Mouse (Mus musculus): ENCODE results near the gene Srd5a2. TPM values are rescaled to one million over a fixed set of nuclear protein-coding genes. Genes with fewer than 3 reads are reported as not detected.
A peak's percentile ranks its signal among the peaks of the same experiment; 100 is the strongest.
"Not testable (repeated sequence)": the region's sequence is repeated elsewhere in the genome, so short reads cannot be mapped to it uniquely, and the experiment has no call there.

The Srd5a2 gene
- total RNA-seq (2014; rRNA removed) = 0.11 and 0.58 TPM in 2 replicates
- not detected in 2 replicates for polyA plus RNA-seq (2015; fragmentation: Nextera tagmentation; extraction: Ambion mirVana)

- H3K27ac ChIP-seq = no peak within 1 kb of the TSS
- H3K4me2 ChIP-seq (ENCODE audit: low read depth, low read length) = peak within 1 kb of the TSS; percentile 52
- peak within 1 kb of the TSS; percentile 31 for H3K4me3 ChIP-seq (ENCODE audit: low read length)
- WGBS = 1% methylated on average over 45 of the region's 45 CpGs
- DNase-seq (ENCODE audit: low spot score) (no peak), ATAC-seq (0 out of 2 replicates have a peak, but pooled peaks have one; percentile 27)
- no peak for TF ChIP-seq CTCF (IDR thresholded peaks at IDR 0.05; ENCODE audit: low read depth)
- no peaks in the 10 kb centered on the region for H3K9me3 ChIP-seq (ENCODE audit: low read length)
- H3K36me3 ChIP-seq (ENCODE audit: insufficient read depth, low read length) = no peaks in the 10 kb centered on the region
- peaks cover 29% of the 10 kb centered on the region for H3K27me3 ChIP-seq (ENCODE audit: insufficient read depth, low read length)
- no peak within 1 kb of the TSS for H3K9ac ChIP-seq (replicated peaks; ENCODE audit: low read length)
- no peaks in the 10 kb centered on the region for H3K4me1 ChIP-seq (ENCODE audit: insufficient read depth, low read length)
Measured at GRCm38 (mm10) chr17:74047210-74048082, at the start of gene Srd5a2. Gene Srd5a2 (minus strand): TSS chr17:74047916.

DNA sequence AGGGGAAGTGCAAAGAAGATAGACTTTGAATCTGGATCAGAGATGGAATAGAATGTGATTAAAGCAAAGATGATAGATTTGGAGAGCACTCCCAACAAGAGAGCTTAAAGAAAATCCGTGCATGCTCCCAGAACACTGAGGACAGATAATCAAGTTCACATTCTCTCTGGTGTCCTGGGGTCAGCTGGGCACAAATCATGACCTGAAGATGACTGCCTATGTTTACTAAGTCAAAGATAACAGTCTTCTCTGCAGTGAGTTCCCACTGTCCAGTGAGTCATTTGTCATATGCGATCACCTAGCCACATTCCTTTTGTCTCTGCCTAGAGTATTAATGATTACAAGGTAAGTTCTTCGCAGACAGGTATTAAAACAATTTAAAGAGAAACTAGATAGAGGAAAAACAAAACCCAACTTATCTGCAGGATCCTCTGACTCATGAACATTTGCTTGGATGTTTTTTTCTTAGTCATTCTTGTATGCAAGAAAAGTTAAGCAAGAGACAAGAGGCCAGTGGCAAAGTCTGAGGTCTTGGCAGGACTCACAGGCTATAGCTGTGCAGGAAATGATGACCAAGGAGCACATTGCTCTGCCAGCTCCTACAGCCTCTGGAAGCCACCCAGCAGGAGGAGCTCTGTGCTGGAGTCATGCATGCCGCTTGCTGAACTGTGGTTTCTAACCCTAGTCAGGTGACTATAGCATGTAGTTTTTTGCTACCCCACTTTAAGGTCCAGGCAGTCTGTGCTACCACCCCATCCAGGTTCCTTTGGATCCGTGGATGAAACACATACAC, 41.4 kb upstream of the Srd5a2 start:
- Histone ChIP-seq H3K27ac (no peak overlapping the region), H3K4me1 (ENCODE audit: insufficient read depth, low read length) (no peaks in the 10 kb centered on the region), H3K36me3 (ENCODE audit: insufficient read depth, low read length) (no peaks in the 10 kb centered on the region), H3K9me3 (ENCODE audit: low read length) (no peaks in the 10 kb centered on the region), H3K4me3 (ENCODE audit: low read length) (no peak overlapping the region), H3K27me3 (ENCODE audit: insufficient read depth, low read length) (no peaks in the 10 kb centered on the region), H3K4me2 (ENCODE audit: low read depth, low read length) (no peak overlapping the region), H3K9ac (replicated peaks; ENCODE audit: low read length) (no peak overlapping the region)
- 88% methylated on average over 5 of the region's 5 CpGs for WGBS
- ATAC-seq (no peak), DNase-seq (ENCODE audit: low spot score) (no peak)
- no peak for TF ChIP-seq CTCF (IDR thresholded peaks at IDR 0.05; ENCODE audit: low read depth)

GRCm38 (mm10) chr17:74088016-74088415, 40.3 kb upstream of the Srd5a2 start:
- no peak overlapping the region for H3K4me3 ChIP-seq (ENCODE audit: low read length)
- H3K9me3 ChIP-seq (ENCODE audit: low read length) = no peaks in the 10 kb centered on the region
- no peak overlapping the region for H3K9ac ChIP-seq (replicated peaks; ENCODE audit: low read length)
- WGBS = 87% methylated on average over 2 of the region's 2 CpGs
- H3K36me3 ChIP-seq (ENCODE audit: insufficient read depth, low read length) = no peaks in the 10 kb centered on the region
- no peak for ATAC-seq
- no peak overlapping the region for H3K27ac ChIP-seq
- no peak overlapping the region for H3K4me2 ChIP-seq (ENCODE audit: low read depth, low read length)
- TF ChIP-seq CTCF (IDR thresholded peaks at IDR 0.05; ENCODE audit: low read depth) = no peak
- no peak for DNase-seq (ENCODE audit: low spot score)
- no peaks in the 10 kb centered on the region for H3K27me3 ChIP-seq (ENCODE audit: insufficient read depth, low read length)
- H3K4me1 ChIP-seq (ENCODE audit: insufficient read depth, low read length) = no peaks in the 10 kb centered on the region

GRCm38 (mm10) chr17:74083370-74083769, 35.7 kb upstream of the Srd5a2 start:
- Histone ChIP-seq H3K9ac (replicated peaks; ENCODE audit: low read length) (no peak overlapping the region), H3K27me3 (ENCODE audit: insufficient read depth, low read length) (no peaks in the 10 kb centered on the region), H3K4me3 (ENCODE audit: low read length) (no peak overlapping the region), H3K27ac (no peak overlapping the region), H3K36me3 (ENCODE audit: insufficient read depth, low read length) (no peaks in the 10 kb centered on the region), H3K9me3 (ENCODE audit: low read length) (no peaks in the 10 kb centered on the region), H3K4me2 (ENCODE audit: low read depth, low read length) (no peak overlapping the region), H3K4me1 (ENCODE audit: insufficient read depth, low read length) (no peaks in the 10 kb centered on the region)
- 92% methylated on average over 4 of the region's 4 CpGs for WGBS
- no peak for DNase-seq (ENCODE audit: low spot score)
- no peak for TF ChIP-seq CTCF (IDR thresholded peaks at IDR 0.05; ENCODE audit: low read depth)
- no peak for ATAC-seq

GRCm38 (mm10) chr17:74080076-74080615, 32.4 kb upstream of the Srd5a2 start:
- Histone ChIP-seq H3K36me3 (ENCODE audit: insufficient read depth, low read length) (no peaks in the 10 kb centered on the region), H3K27me3 (ENCODE audit: insufficient read depth, low read length) (no peaks in the 10 kb centered on the region), H3K4me3 (ENCODE audit: low read length) (no peak overlapping the region), H3K27ac (no peak overlapping the region), H3K4me1 (ENCODE audit: insufficient read depth, low read length) (no peaks in the 10 kb centered on the region), H3K9ac (replicated peaks; ENCODE audit: low read length) (no peak overlapping the region), H3K4me2 (ENCODE audit: low read depth, low read length) (no peak overlapping the region), H3K9me3 (ENCODE audit: low read length) (no peaks in the 10 kb centered on the region)
- TF ChIP-seq CTCF (IDR thresholded peaks at IDR 0.05; ENCODE audit: low read depth) = no peak
- ATAC-seq (no peak), DNase-seq (ENCODE audit: low spot score) (no peak)
- 90% methylated on average over 6 of the region's 6 CpGs for WGBS

DNA sequence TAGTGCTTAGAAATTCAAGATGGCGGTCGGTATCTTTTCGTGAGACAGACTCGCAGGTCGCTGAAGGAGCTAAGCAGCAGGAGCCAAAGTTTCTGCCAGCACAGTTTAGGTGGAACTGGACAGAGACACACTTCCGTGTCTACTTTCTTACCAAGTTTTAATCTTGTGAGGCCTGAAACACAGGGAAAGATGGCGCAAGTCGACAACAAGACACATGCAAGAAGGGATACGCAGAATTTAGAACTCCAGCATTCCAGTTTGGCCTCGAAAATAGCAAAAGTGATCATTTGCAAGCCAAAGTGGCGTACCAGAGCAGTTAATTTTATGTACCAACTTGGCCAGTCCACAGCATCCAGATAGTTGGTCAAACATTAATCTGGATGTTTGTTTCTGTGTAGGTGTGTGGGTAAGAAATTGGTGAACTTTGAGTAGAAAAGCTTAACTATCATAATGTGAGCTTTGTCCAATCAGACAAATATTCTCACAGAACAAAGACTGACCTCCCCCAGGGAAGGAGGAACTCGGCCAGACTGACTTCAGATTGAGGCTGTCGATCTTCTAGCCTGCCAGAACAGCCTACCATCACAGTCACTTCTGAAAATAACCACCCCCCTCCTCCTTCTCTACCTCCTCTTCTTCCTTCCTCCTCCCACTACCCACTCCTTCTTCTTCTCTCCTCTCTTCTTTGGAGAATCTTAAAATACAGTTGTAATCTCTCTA, 31.2 kb upstream of the Srd5a2 start:
- Histone ChIP-seq H3K27ac (no peak overlapping the region), H3K4me3 (ENCODE audit: low read length) (no peak overlapping the region), H3K9ac (replicated peaks; ENCODE audit: low read length) (no peak overlapping the region), H3K4me1 (ENCODE audit: insufficient read depth, low read length) (no peaks in the 10 kb centered on the region), H3K36me3 (ENCODE audit: insufficient read depth, low read length) (no peaks in the 10 kb centered on the region), H3K9me3 (ENCODE audit: low read length) (no peaks in the 10 kb centered on the region), H3K27me3 (ENCODE audit: insufficient read depth, low read length) (no peaks in the 10 kb centered on the region), H3K4me2 (ENCODE audit: low read depth, low read length) (no peak overlapping the region)
- ATAC-seq (no peak), DNase-seq (ENCODE audit: low spot score) (no peak)
- no peak for TF ChIP-seq CTCF (IDR thresholded peaks at IDR 0.05; ENCODE audit: low read depth)
- 83% methylated on average over 13 of the region's 13 CpGs for WGBS

DNA sequence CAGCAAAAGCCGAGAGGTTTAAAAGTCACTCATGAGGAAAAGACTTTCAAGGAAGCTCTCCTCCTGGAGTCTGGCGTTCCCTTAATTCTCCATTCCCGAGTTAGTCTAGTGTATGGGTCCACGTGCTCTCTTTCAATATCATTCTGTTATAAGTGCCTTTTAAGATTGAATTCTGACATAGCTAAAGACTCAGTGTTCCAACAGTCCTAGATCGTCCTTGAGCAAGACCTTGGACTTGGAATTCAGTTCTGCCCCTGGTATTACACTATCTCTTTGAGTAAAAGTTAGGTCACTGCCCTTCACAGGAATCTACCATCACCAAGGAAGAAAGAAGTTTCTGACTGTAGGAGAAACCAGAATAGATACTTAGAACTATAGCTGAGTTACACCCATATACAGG, 25.4 kb upstream of the Srd5a2 start:
- not testable (repeated sequence) for ATAC-seq; H3K36me3 ChIP-seq (ENCODE audit: insufficient read depth, low read length); H3K4me2 ChIP-seq (ENCODE audit: low read depth, low read length); H3K4me1 ChIP-seq (ENCODE audit: insufficient read depth, low read length); H3K9me3 ChIP-seq (ENCODE audit: low read length); H3K27ac ChIP-seq; DNase-seq (ENCODE audit: low spot score); H3K9ac ChIP-seq (replicated peaks; ENCODE audit: low read length); H3K4me3 ChIP-seq (ENCODE audit: low read length); H3K27me3 ChIP-seq (ENCODE audit: insufficient read depth, low read length)
- 92% methylated on average over 5 of the region's 5 CpGs for WGBS

DNA sequence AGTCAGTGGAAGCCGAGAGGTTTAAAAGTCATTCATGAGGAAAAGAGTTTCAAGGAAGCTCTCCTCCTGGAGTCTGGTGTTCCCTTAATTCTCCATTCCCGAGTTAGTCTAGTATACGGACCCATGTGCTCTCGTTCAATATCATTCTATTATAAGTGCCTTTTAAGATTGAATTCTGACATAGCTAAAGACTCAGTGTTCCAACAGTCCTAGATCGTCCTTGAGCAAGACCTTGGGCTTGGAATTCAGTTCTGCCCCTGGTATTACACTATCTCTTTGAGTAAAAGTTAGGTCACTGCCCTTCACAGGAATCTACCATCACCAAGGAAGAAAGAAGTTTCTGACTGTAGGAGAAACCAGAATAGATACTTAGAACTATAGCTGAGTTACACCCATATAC, 15.0 kb upstream of the Srd5a2 start:
- WGBS = 86% methylated on average over 5 of the region's 5 CpGs
- not testable (repeated sequence) for H3K4me3 ChIP-seq (ENCODE audit: low read length); H3K4me2 ChIP-seq (ENCODE audit: low read depth, low read length); H3K27me3 ChIP-seq (ENCODE audit: insufficient read depth, low read length); H3K9ac ChIP-seq (replicated peaks; ENCODE audit: low read length); H3K4me1 ChIP-seq (ENCODE audit: insufficient read depth, low read length); H3K36me3 ChIP-seq (ENCODE audit: insufficient read depth, low read length); H3K27ac ChIP-seq; ATAC-seq; H3K9me3 ChIP-seq (ENCODE audit: low read length); DNase-seq (ENCODE audit: low spot score)
